Mouse (Mus musculus): ENCODE measurements at regions not wholly inside any gene's neighbourhood (a gene's known extent, or its start where the extent isn't known, plus 50 kb on each side); places are given as distances from the start of the nearest gene placed in this dataset.

DNA sequence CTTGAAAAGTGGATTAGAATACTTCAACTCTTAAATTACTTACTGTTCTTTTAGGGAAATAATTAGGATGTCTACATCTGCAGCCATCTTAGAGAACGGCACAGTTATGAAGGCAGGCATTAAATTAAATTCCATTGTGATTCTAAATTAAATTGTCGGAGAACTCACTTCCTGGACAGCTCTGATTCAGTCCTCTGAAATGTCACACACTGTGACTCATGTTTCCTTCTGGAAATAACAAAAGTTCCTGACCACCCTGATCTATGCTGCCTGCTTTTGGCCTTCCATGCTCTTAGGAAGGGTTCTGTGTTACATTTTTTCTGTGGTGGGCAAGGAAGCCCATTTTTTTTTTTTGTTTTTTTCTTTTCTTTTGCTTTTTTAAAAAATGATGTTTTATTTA lies 401.1 kb downstream of the Tex13c3 start:
- TF ChIP-seq ETS1 (conservative IDR thresholded peaks at IDR 0.05; ENCODE audit: low read depth, low read length) (no peak), MYC (IDR thresholded peaks at IDR 0.05; ENCODE audit: low read depth, low read length) (no peak), RAD21 (IDR thresholded peaks at IDR 0.05; ENCODE audit: low read depth, low read length) (no peak)
